Mouse (Mus musculus): ENCODE measurements around the gene Carmil2. TPM values are rescaled to one million over a fixed set of nuclear protein-coding genes. Genes with fewer than 3 reads are reported as not detected.

The Carmil2 gene
- 0.45 and 0.73 TPM in 2 replicates for polyA plus RNA-seq (2014; fragmentation: Nextera tagmentation; extraction: Ambion mirVana)

DNA sequence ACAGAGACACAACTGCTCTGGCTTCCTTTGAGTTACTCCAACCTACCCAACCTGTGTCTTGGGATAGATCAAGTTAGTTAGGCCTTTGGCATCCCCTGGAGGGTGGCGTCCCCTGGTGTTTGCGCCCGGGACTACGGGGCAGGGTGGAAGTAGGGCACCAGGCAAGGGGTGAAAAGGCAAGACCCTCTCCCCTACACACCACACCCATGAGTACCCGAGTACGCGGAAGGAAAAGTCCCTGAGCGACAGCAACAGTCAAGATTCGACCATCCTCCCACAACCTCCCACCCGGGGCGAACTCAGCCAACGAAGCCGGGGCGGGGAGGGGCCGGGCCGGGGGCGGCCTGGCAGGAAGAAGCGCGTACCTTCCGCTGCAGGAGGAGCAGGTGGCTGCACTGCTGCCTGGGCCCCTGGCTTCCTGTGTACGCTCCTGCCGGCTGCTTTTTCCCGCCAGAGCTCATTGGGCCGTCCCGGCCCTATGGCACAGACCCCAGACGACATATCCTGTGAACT is at the start of gene Carmil2:
Carmil2 (plus strand) TSS at position 479 of the 513 bp plus-strand sequence.
- Histone ChIP-seq H3K9me3 (ENCODE audit: control insufficient read depth, low read length) (no peaks in the 10 kb centered on the region), H3K4me3 (ENCODE audit: low read depth, low read length) (no peak within 1 kb of the TSS), H3K27ac (replicated peaks; ENCODE audit: low read depth, low read length) (no peak within 1 kb of the TSS), H3K9ac (ENCODE audit: low read length) (no peak within 1 kb of the TSS), H3K36me3 (ENCODE audit: control insufficient read depth, insufficient read depth, low read length) (peaks cover 10% of the 10 kb centered on the region), H3K4me2 (ENCODE audit: low read depth, severe bottlenecking) (peak within 1 kb of the TSS; percentile 11; the same call in 1 of the 2 replicates), H3K4me1 (ENCODE audit: control insufficient read depth, insufficient read depth, low read length) (peaks cover 4% of the 10 kb centered on the region; the same call in 1 of the 2 replicates), H3K27me3 (ENCODE audit: control insufficient read depth, insufficient read depth, low read length) (no peaks in the 10 kb centered on the region)
- 11% methylated on average over 26 of the region's 26 CpGs for WGBS
- ATAC-seq (ENCODE audit: insufficient number of reproducible peaks, low FRiP score, low TSS enrichment, low read depth), result 0 out of 2 replicates have a peak, but pooled peaks have one; percentile 55
- DNase-seq (ENCODE audit: low spot score), result peak; percentile 74

GRCm38 (mm10) chr8:105636963-105637510 is 49.0 kb upstream of the Carmil2 start, which contains the start of gene Agrp:
TSS of gene Agrp (minus strand) at chr8:105637393.
- Histone ChIP-seq H3K4me1 (ENCODE audit: control insufficient read depth, insufficient read depth, low read length) (peaks cover 12% of the 10 kb centered on the region), H3K4me2 (ENCODE audit: low read depth, severe bottlenecking) (peak within 1 kb of the TSS; percentile 84), H3K9ac (ENCODE audit: low read length) (peak within 1 kb of the TSS; percentile 99), H3K9me3 (ENCODE audit: control insufficient read depth, low read length) (no peaks in the 10 kb centered on the region), H3K27ac (replicated peaks; ENCODE audit: low read depth, low read length) (peak within 1 kb of the TSS; percentile 100), H3K36me3 (ENCODE audit: control insufficient read depth, insufficient read depth, low read length) (0 out of 2 replicates have a peak, but pooled peaks cover 2% of the 10 kb centered on the region), H3K27me3 (ENCODE audit: control insufficient read depth, insufficient read depth, low read length) (no peaks in the 10 kb centered on the region), H3K4me3 (ENCODE audit: low read depth, low read length) (peak within 1 kb of the TSS; percentile 97)
- DNase-seq (ENCODE audit: low spot score) (peak; percentile 88), ATAC-seq (ENCODE audit: insufficient number of reproducible peaks, low FRiP score, low TSS enrichment, low read depth) (peak; percentile 55)
- 0% methylated on average over 55 of the region's 63 CpGs for WGBS

GRCm38 (mm10) chr8:105637601-105638041 is 48.5 kb upstream of the Carmil2 start:
- no peaks in the 10 kb centered on the region for H3K27me3 ChIP-seq (ENCODE audit: control insufficient read depth, insufficient read depth, low read length)
- H3K9ac ChIP-seq (ENCODE audit: low read length), result peak overlapping the region; percentile 99
- H3K9me3 ChIP-seq (ENCODE audit: control insufficient read depth, low read length), result no peaks in the 10 kb centered on the region
- H3K4me2 ChIP-seq (ENCODE audit: low read depth, severe bottlenecking), result peak overlapping the region; percentile 84
- ATAC-seq (ENCODE audit: insufficient number of reproducible peaks, low FRiP score, low TSS enrichment, low read depth), result no peak
- H3K27ac ChIP-seq (replicated peaks; ENCODE audit: low read depth, low read length), result peak overlapping the region; percentile 100
- H3K4me1 ChIP-seq (ENCODE audit: control insufficient read depth, insufficient read depth, low read length), result peaks cover 12% of the 10 kb centered on the region
- H3K36me3 ChIP-seq (ENCODE audit: control insufficient read depth, insufficient read depth, low read length), result 0 out of 2 replicates have a peak, but pooled peaks cover 2% of the 10 kb centered on the region
- WGBS, result under 1% methylated on average over 11 of the region's 11 CpGs
- peak; percentile 53 for DNase-seq (ENCODE audit: low spot score)
- peak overlapping the region; percentile 97 for H3K4me3 ChIP-seq (ENCODE audit: low read depth, low read length)

DNA sequence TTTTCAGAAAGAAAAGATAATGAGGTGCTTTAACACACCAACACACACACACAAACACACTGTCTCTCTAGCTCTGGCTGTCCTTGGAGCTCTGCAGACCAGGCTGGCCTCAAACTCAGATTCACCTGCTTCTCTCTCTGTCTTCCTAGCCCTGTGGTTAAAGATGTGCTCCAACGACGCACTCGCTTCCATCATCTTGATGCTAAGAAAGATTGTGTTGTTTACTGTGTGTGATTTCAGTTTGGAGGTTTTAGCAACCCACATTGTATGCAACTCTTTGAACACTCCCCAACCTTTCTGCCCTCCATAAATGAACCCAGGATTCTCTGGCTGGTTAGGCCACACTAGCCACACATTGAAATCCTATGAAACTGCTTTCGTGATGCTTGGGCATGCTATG is 47.6 kb upstream of the Carmil2 start:
- H3K9ac ChIP-seq (ENCODE audit: low read length), result 0 out of 2 replicates have a peak overlapping the region, but pooled peaks have one; percentile 17
- 94% methylated on average over 4 of the region's 4 CpGs for WGBS
- peak overlapping the region; percentile 97; the same call in 1 of the 2 replicates for H3K4me3 ChIP-seq (ENCODE audit: low read depth, low read length)
- 0 out of 2 replicates have a peak, but pooled peaks cover 2% of the 10 kb centered on the region for H3K36me3 ChIP-seq (ENCODE audit: control insufficient read depth, insufficient read depth, low read length)
- no peaks in the 10 kb centered on the region for H3K9me3 ChIP-seq (ENCODE audit: control insufficient read depth, low read length)
- H3K27me3 ChIP-seq (ENCODE audit: control insufficient read depth, insufficient read depth, low read length), result no peaks in the 10 kb centered on the region
- DNase-seq (ENCODE audit: low spot score) (no peak), ATAC-seq (ENCODE audit: insufficient number of reproducible peaks, low FRiP score, low TSS enrichment, low read depth) (no peak)
- peak overlapping the region; percentile 84 for H3K4me2 ChIP-seq (ENCODE audit: low read depth, severe bottlenecking)
- H3K4me1 ChIP-seq (ENCODE audit: control insufficient read depth, insufficient read depth, low read length), result peaks cover 12% of the 10 kb centered on the region
- no peak overlapping the region for H3K27ac ChIP-seq (replicated peaks; ENCODE audit: low read depth, low read length)

DNA sequence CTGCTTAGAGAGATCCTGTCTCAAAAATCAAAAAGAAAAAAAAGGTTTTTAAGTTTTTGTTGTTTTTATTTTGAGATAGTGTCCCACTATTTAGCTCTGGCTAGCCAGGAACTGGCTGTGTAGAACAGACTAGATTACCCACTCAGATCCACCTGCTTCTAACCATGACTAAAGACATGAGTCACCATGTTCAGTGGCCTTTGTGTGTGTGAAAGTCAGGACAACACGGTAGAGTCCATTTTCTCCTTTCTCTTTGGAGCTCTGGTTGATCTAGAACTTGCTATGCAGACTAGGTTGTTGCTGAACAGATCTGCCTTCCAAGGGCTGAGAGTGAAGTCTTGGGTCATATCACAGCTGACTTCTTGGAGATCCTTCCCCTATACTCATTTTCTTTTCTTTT is 46.2 kb upstream of the Carmil2 start:
- ATAC-seq (ENCODE audit: insufficient number of reproducible peaks, low FRiP score, low TSS enrichment, low read depth) (no peak), DNase-seq (ENCODE audit: low spot score) (no peak)
- 0 out of 2 replicates have a peak, but pooled peaks cover 2% of the 10 kb centered on the region for H3K36me3 ChIP-seq (ENCODE audit: control insufficient read depth, insufficient read depth, low read length)
- H3K9me3 ChIP-seq (ENCODE audit: control insufficient read depth, low read length), result no peaks in the 10 kb centered on the region
- no peak overlapping the region for H3K4me2 ChIP-seq (ENCODE audit: low read depth, severe bottlenecking)
- H3K27me3 ChIP-seq (ENCODE audit: control insufficient read depth, insufficient read depth, low read length), result no peaks in the 10 kb centered on the region
- H3K4me1 ChIP-seq (ENCODE audit: control insufficient read depth, insufficient read depth, low read length), result peaks cover 11% of the 10 kb centered on the region
- H3K9ac ChIP-seq (ENCODE audit: low read length), result no peak overlapping the region
- no peak overlapping the region for H3K27ac ChIP-seq (replicated peaks; ENCODE audit: low read depth, low read length)
- H3K4me3 ChIP-seq (ENCODE audit: low read depth, low read length), result no peak overlapping the region
- WGBS, result 86% methylated on average over 1 of the region's 1 CpGs

GRCm38 (mm10) chr8:105640511-105640910 is 45.6 kb upstream of the Carmil2 start:
- H3K27ac ChIP-seq (replicated peaks; ENCODE audit: low read depth, low read length), result no peak overlapping the region
- peaks cover 6% of the 10 kb centered on the region for H3K36me3 ChIP-seq (ENCODE audit: control insufficient read depth, insufficient read depth, low read length)
- WGBS, result 91% methylated on average over 2 of the region's 2 CpGs
- H3K27me3 ChIP-seq (ENCODE audit: control insufficient read depth, insufficient read depth, low read length), result no peaks in the 10 kb centered on the region
- H3K9me3 ChIP-seq (ENCODE audit: control insufficient read depth, low read length), result no peaks in the 10 kb centered on the region
- no peak overlapping the region for H3K9ac ChIP-seq (ENCODE audit: low read length)
- no peak for ATAC-seq (ENCODE audit: insufficient number of reproducible peaks, low FRiP score, low TSS enrichment, low read depth)
- H3K4me3 ChIP-seq (ENCODE audit: low read depth, low read length), result no peak overlapping the region
- no peak for DNase-seq (ENCODE audit: low spot score)
- no peak overlapping the region for H3K4me2 ChIP-seq (ENCODE audit: low read depth, severe bottlenecking)
- H3K4me1 ChIP-seq (ENCODE audit: control insufficient read depth, insufficient read depth, low read length), result peaks cover 7% of the 10 kb centered on the region

- Histone ChIP-seq H3K4me3 (ENCODE audit: low read depth, low read length) (no peak overlapping the region), H3K4me1 (ENCODE audit: control insufficient read depth, insufficient read depth, low read length) (no peaks in the 10 kb centered on the region), H3K27me3 (ENCODE audit: control insufficient read depth, insufficient read depth, low read length) (no peaks in the 10 kb centered on the region), H3K27ac (replicated peaks; ENCODE audit: low read depth, low read length) (no peak overlapping the region), H3K4me2 (ENCODE audit: low read depth, severe bottlenecking) (no peak overlapping the region), H3K9ac (ENCODE audit: low read length) (no peak overlapping the region), H3K9me3 (ENCODE audit: control insufficient read depth, low read length) (no peaks in the 10 kb centered on the region), H3K36me3 (ENCODE audit: control insufficient read depth, insufficient read depth, low read length) (peaks cover 10% of the 10 kb centered on the region)
- 94% methylated on average over 1 of the region's 1 CpGs for WGBS
- ATAC-seq (ENCODE audit: insufficient number of reproducible peaks, low FRiP score, low TSS enrichment, low read depth) (no peak), DNase-seq (ENCODE audit: low spot score) (no peak)
Observed at GRCm38 (mm10) chr8:105645205-105645604, 40.9 kb upstream of the Carmil2 start.

DNA sequence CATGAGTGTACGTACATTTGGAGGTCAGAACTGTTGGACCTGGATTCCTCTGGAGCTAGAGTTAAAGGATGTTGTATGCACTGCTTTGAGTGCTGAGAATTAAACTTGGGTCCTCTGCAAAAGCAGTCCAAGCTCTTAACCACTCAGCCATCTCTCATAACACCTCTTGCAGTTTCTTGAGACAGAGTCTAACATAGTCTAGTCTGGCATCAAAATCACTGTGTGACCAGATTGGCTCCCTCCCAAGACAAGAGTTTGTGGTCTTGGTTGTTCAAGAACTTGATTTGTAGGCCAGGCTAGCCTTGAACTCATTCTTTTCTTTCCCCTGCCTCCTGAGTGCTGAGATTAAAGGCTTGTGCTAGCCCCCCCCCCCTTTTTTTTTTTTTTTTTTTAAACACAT is 37.1 kb upstream of the Carmil2 start:
- H3K4me1 ChIP-seq (ENCODE audit: control insufficient read depth, insufficient read depth, low read length), result no peaks in the 10 kb centered on the region
- H3K27ac ChIP-seq (replicated peaks; ENCODE audit: low read depth, low read length), result no peak overlapping the region
- H3K27me3 ChIP-seq (ENCODE audit: control insufficient read depth, insufficient read depth, low read length), result no peaks in the 10 kb centered on the region
- H3K9ac ChIP-seq (ENCODE audit: low read length), result no peak overlapping the region
- DNase-seq (ENCODE audit: low spot score) (no peak), ATAC-seq (ENCODE audit: insufficient number of reproducible peaks, low FRiP score, low TSS enrichment, low read depth) (no peak)
- H3K4me3 ChIP-seq (ENCODE audit: low read depth, low read length), result no peak overlapping the region
- 98% methylated on average over 1 of the region's 1 CpGs for WGBS
- H3K9me3 ChIP-seq (ENCODE audit: control insufficient read depth, low read length), result no peaks in the 10 kb centered on the region
- H3K36me3 ChIP-seq (ENCODE audit: control insufficient read depth, insufficient read depth, low read length), result peaks cover 10% of the 10 kb centered on the region
- H3K4me2 ChIP-seq (ENCODE audit: low read depth, severe bottlenecking), result no peak overlapping the region
